Mouse (Mus musculus) lung, adult 10 weeks (tissue): Measurements from ENCODE around the gene Tmem270. TPM values are rescaled to one million over a fixed set of nuclear protein-coding genes. Genes with fewer than 3 reads are reported as not detected.

ENCODE experiments used
- polyA plus RNA-seq: library from polyadenylated mRNA; stranded (reverse); fragments of 350-450 nt; fragmentation: Illumina TruSeq; extraction: RNeasy Lipid Tissue Mini Kit (QIAGEN cat#74804); gene quantifications from one replicate; pipeline ENCODE4 v1.2.3, GENCODE M21; 2014; ENCODE audit warnings: low read depth, low replicate concordance; ENCODE audit not compliant: insufficient read depth

Gene Tmem270
- not detected for polyA plus RNA-seq

GRCm38 (mm10) chr5:134906633-134907032 is at the start of gene Tmem270:
Tmem270 (minus strand) TSS chr5:134906733.

GRCm38 (mm10) chr5:134946857-134947255 is 40.3 kb upstream of the Tmem270 start, which contains the start of gene Cldn4:
Cldn4 (minus strand) TSS chr5:134946934.

GRCm38 (mm10) chr5:134932179-134932902 is 25.8 kb upstream of the Tmem270 start, which contains the start of gene Mettl27:
Mettl27 (plus strand) TSS chr5:134932368.

GRCm38 (mm10) chr5:134915311-134915710 is 8.8 kb upstream of the Tmem270 start, which contains the start of gene Cldn13:
Cldn13 (minus strand) TSS chr5:134915526.

Other genes starting within 250 kb of the Tmem270 start
- gene Limk1, start 218.1 kb downstream of the Tmem270 start, polyA plus RNA-seq: 8.5 TPM
- 125 TPM for gene Eln, start 159.4 kb downstream of the Tmem270 start, polyA plus RNA-seq
- not detected for gene Cldn13, start 8.8 kb upstream of the Tmem270 start, polyA plus RNA-seq
- gene Mettl27, start 25.6 kb upstream of the Tmem270 start, polyA plus RNA-seq: 8.2 TPM
- gene Cldn4, start 40.2 kb upstream of the Tmem270 start, polyA plus RNA-seq: 3.7 TPM
- gene Cldn3, start 79.5 kb upstream of the Tmem270 start, polyA plus RNA-seq: 129 TPM
- gene Abhd11, start 102.4 kb upstream of the Tmem270 start, polyA plus RNA-seq: 38.0 TPM
- 3.2 TPM for gene Stx1a, start 116.7 kb upstream of the Tmem270 start, polyA plus RNA-seq
- gene Dnajc30, start 157.5 kb upstream of the Tmem270 start, polyA plus RNA-seq: 16.3 TPM
- 28.5 TPM for gene Bud23, start 158.2 kb upstream of the Tmem270 start, polyA plus RNA-seq
- 1.6 TPM for gene Vps37d, start 171.5 kb upstream of the Tmem270 start, polyA plus RNA-seq
- 2.0 TPM for gene Mlxipl, start 183.2 kb upstream of the Tmem270 start, polyA plus RNA-seq
- 5.7 TPM for gene Tbl2, start 242.9 kb upstream of the Tmem270 start, polyA plus RNA-seq